Mouse (Mus musculus): ENCODE results near the gene Rnf167.

DNA sequence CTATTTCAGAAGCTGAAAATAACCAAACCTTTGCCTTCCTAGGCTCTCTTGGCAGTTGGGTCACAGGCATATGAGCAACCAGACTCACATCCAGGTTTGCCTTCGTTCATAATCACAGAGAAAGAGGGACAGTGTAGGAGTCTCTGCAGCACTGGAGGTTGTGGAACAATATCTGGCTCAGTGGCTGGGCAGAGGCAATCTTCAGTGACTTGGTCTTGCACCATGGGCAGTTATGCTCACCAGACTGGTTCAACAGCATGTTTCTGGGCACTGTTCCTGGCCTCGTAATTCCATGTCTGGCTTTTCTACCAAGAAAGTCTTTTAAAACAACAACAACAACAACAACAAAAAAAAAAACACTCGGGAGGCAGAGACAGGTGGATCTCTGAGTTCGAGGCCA is 11.4 kb upstream of the Rnf167 start:
- TF ChIP-seq CTCF (IDR thresholded peaks at IDR 0.05) (no peak), EP300 (IDR thresholded peaks at IDR 0.05) (no peak)

Data from lung, postnatal 0 days (tissue).